In the genomic region with DNA sequence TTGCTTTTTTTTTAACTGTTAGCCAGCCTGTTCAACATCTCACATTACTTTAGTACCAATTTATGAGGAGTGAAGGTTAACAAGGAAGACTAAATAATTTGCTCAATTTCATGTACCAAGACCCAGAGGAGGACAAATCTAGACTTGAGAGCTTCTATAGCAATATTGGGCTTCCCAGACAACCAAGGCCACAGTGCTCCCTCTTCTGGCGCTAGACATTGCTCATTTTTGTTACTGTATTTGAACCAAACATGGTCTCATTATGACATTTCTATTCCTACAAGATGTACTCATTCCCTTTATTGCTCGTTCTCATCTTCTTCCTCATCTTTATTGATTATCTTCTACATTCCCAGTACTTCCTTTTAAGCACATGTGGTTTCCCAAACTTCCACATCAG, we compare ENCODE assay signal across 18 mouse cellular contexts.
DNase-seq lines count a peak whose midpoint lies in the region; ATAC-seq and TF ChIP-seq lines count a peak whose summit lies in the region.
"Had no signal": no experiment of that assay in that cellular context is flagged by ENCODE, and none has a peak within 500 bp of the region (broad histone marks: within the 10 kb centered on the region; RNA-seq: fewer than 3 reads in every experiment).

No protein-coding gene starts in this region.

- ATAC-seq in forebrain, postnatal 0 days: no peak
- ATAC-seq in forebrain, embryonic 14.5 days: no peak
- ATAC-seq: activated CD4-positive, CD25-positive, alpha-beta regulatory T cell, adult 4 months; inflammation-experienced regulatory T-cells, adult 6 months; liver, postnatal 0 days; midbrain, embryonic 16.5 days; Patski had no signal

- TF ChIP-seq CTCF in forebrain, postnatal 0 days (IDR thresholded peaks at IDR 0.05; ENCODE audit: low read depth): peak; percentile 40
- peak; percentile 66 for TF ChIP-seq CTCF in layer of hippocampus, adult 2 months (conservative IDR thresholded peaks at IDR 0.05)
- peak; percentile 33; the same call in 1 of the 2 replicates for TF ChIP-seq CTCF in cortical plate, adult 2 months (IDR thresholded peaks at IDR 0.05; ENCODE audit: extremely low read depth, insufficient read depth, low read length)

- no peaks in the 10 kb centered on the region for H3K36me3 ChIP-seq in forebrain, postnatal 0 days (ENCODE audit: insufficient read depth)
- no peaks in the 10 kb centered on the region for H3K36me3 ChIP-seq in forebrain, embryonic 14.5 days (ENCODE audit: control insufficient read depth, insufficient read depth, low read length)
- H3K36me3 ChIP-seq: forebrain, embryonic 12.5 days; kidney, embryonic 15.5 days; limb, embryonic 10.5 days had no signal

- H3K9me3 ChIP-seq in forebrain, postnatal 0 days (ENCODE audit: low read length): no peaks in the 10 kb centered on the region
- H3K9me3 ChIP-seq in forebrain, embryonic 14.5 days (replicated peaks; ENCODE audit: control insufficient read depth, low read length): no peaks in the 10 kb centered on the region
- H3K9me3 ChIP-seq: forebrain, embryonic 12.5 days; kidney, embryonic 15.5 days; limb, embryonic 10.5 days had no signal

- no peak overlapping the region for H3K4me2 ChIP-seq in forebrain, postnatal 0 days (ENCODE audit: low read depth)
- H3K4me2 ChIP-seq in forebrain, embryonic 14.5 days (ENCODE audit: low read length): no peak overlapping the region
- H3K4me2 ChIP-seq: forebrain, embryonic 12.5 days; kidney, embryonic 15.5 days had no signal

- no peak overlapping the region for H3K9ac ChIP-seq in forebrain, postnatal 0 days
- no peak overlapping the region for H3K9ac ChIP-seq in forebrain, embryonic 14.5 days (ENCODE audit: low read length)
- H3K9ac ChIP-seq: forebrain, embryonic 12.5 days; kidney, embryonic 15.5 days; liver, postnatal 0 days had no signal

- no peak for TF ChIP-seq POLR2A in cortical plate, adult 2 months (IDR thresholded peaks at IDR 0.05; ENCODE audit: extremely low read depth, insufficient read depth, low read length)

- no peak overlapping the region for H3K27ac ChIP-seq in forebrain, postnatal 0 days (ENCODE audit: low read depth, low read length)
- no peak overlapping the region for H3K27ac ChIP-seq in forebrain, embryonic 14.5 days (ENCODE audit: low read depth, low read length)
- peak overlapping the region; percentile 76 for H3K27ac ChIP-seq in layer of hippocampus, adult 2 months
- no peak overlapping the region for H3K27ac ChIP-seq in cortical plate, adult 2 months (ENCODE audit: insufficient read depth, low read length)
- H3K27ac ChIP-seq: forebrain, embryonic 12.5 days; kidney, embryonic 15.5 days; limb, embryonic 10.5 days had no signal

- H3K4me1 ChIP-seq in forebrain, postnatal 0 days (ENCODE audit: insufficient read depth): 0 out of 2 replicates have a peak, but pooled peaks cover 10% of the 10 kb centered on the region
- H3K4me1 ChIP-seq in forebrain, embryonic 14.5 days (ENCODE audit: control insufficient read depth, insufficient read depth, low read length): peaks cover 5% of the 10 kb centered on the region; the same call in 1 of the 2 replicates
- H3K4me1 ChIP-seq in cortical plate, adult 2 months (ENCODE audit: control insufficient read depth, insufficient read depth, low read length): peaks cover 3% of the 10 kb centered on the region; the same call in 1 of the 2 replicates
- H3K4me1 ChIP-seq: kidney, embryonic 15.5 days; limb, embryonic 10.5 days had no signal

- H3K27me3 ChIP-seq in forebrain, postnatal 0 days (ENCODE audit: insufficient read depth, low read length): no peaks in the 10 kb centered on the region
- H3K27me3 ChIP-seq in forebrain, embryonic 14.5 days (replicated peaks; ENCODE audit: control insufficient read depth, insufficient read depth, low read length): no peaks in the 10 kb centered on the region
- H3K27me3 ChIP-seq: forebrain, embryonic 12.5 days; kidney, embryonic 15.5 days had no signal

- DNase-seq in forebrain, postnatal 0 days: no peak
- no peak for DNase-seq in forebrain, embryonic 14.5 days (ENCODE audit: low spot score)
- DNase-seq in layer of hippocampus, adult 2 months (ENCODE audit: low spot score in 2 of 2): no peak
- DNase-seq in layer of hippocampus, adult 8-10 months (ENCODE audit: low spot score in 2 of 2): no peak
- peak; percentile 2 for DNase-seq in A20 (ENCODE audit: low read depth, low spot score)
- no peak for DNase-seq in urinary bladder, postnatal 4 days (ENCODE audit: low spot score in 2 of 2)
- DNase-seq: cerebellum, adult 9-10 months; layer of hippocampus, postnatal 36 days; liver, postnatal 0 days; retina, postnatal 1 day had no signal

- H3K4me3 ChIP-seq in forebrain, postnatal 0 days (ENCODE audit: low read depth, low read length): no peak overlapping the region
- no peak overlapping the region for H3K4me3 ChIP-seq in forebrain, embryonic 14.5 days (ENCODE audit: low read depth, low read length)
- H3K4me3 ChIP-seq in layer of hippocampus, adult 2 months: no peak overlapping the region
- H3K4me3 ChIP-seq in cortical plate, adult 2 months (ENCODE audit: insufficient read depth, low read length): no peak overlapping the region
- H3K4me3 ChIP-seq: forebrain, embryonic 12.5 days; kidney, embryonic 15.5 days; limb, embryonic 10.5 days had no signal

- WGBS in forebrain, postnatal 0 days: 75% methylated on average over 2 of the region's 2 CpGs
- WGBS in forebrain, embryonic 14.5 days: 84% methylated on average over 2 of the region's 2 CpGs
